ENCODE assay signal across 26 mouse cellular contexts in genomic region chr6:114380872-114381271, GRCm38 (mm10). TPM values are rescaled to one million over a fixed set of nuclear protein-coding genes. Genes with fewer than 3 reads are reported as not detected.
"Had no signal": no experiment of that assay in that cellular context is flagged by ENCODE, and none has a peak within 500 bp of the region (broad histone marks: within the 10 kb centered on the region; RNA-seq: fewer than 3 reads in every experiment).

No protein-coding gene starts in this region.

- DNase-seq: cerebellum, adult 2 months; cerebellum, adult 8-10 months; cerebellum, adult 9-10 months; cerebellum, adult 9-11 months; cerebellum, postnatal 10 days; cerebellum, postnatal 14 days; cerebellum, postnatal 25 days; cerebellum, postnatal 36 days; embryo, embryonic 11 days; forebrain, postnatal 0 days; gastrocnemius, adult 2 months; gastrocnemius, postnatal 10 days; gastrocnemius, postnatal 14 days; gastrocnemius, postnatal 25 days; gastrocnemius, postnatal 36 days had no signal

- H3K4me3 ChIP-seq: embryonic facial prominence, embryonic 10.5 days; embryonic facial prominence, embryonic 12.5 days; embryonic facial prominence, embryonic 13.5 days; embryonic facial prominence, embryonic 15.5 days; erythroblast, embryonic 14.5 days; forebrain, embryonic 10.5 days; forebrain, embryonic 12.5 days; forebrain, embryonic 13.5 days; forebrain, embryonic 15.5 days; gastrocnemius, adult 2 months had no signal

- H3K4me1 ChIP-seq: embryonic facial prominence, embryonic 10.5 days; embryonic facial prominence, embryonic 12.5 days; embryonic facial prominence, embryonic 13.5 days; embryonic facial prominence, embryonic 15.5 days; forebrain, embryonic 10.5 days; forebrain, embryonic 12.5 days; forebrain, embryonic 13.5 days; forebrain, embryonic 15.5 days had no signal

- H3K27ac ChIP-seq: embryonic facial prominence, embryonic 10.5 days; embryonic facial prominence, embryonic 12.5 days; embryonic facial prominence, embryonic 13.5 days; embryonic facial prominence, embryonic 15.5 days; forebrain, embryonic 10.5 days; forebrain, embryonic 12.5 days; forebrain, embryonic 13.5 days; forebrain, embryonic 15.5 days; gastrocnemius, adult 2 months had no signal

- H3K27me3 ChIP-seq: embryonic facial prominence, embryonic 12.5 days; embryonic facial prominence, embryonic 13.5 days; embryonic facial prominence, embryonic 15.5 days; forebrain, embryonic 12.5 days; forebrain, embryonic 13.5 days; forebrain, embryonic 15.5 days had no signal

- H3K9ac ChIP-seq: embryonic facial prominence, embryonic 12.5 days; embryonic facial prominence, embryonic 13.5 days; embryonic facial prominence, embryonic 15.5 days; forebrain, embryonic 12.5 days; forebrain, embryonic 13.5 days; forebrain, embryonic 15.5 days; forebrain, postnatal 0 days had no signal

- H3K36me3 ChIP-seq: embryonic facial prominence, embryonic 10.5 days; embryonic facial prominence, embryonic 12.5 days; embryonic facial prominence, embryonic 13.5 days; embryonic facial prominence, embryonic 15.5 days; forebrain, embryonic 10.5 days; forebrain, embryonic 12.5 days; forebrain, embryonic 15.5 days had no signal

RNA-seq across cellular contexts. Expression of gene Hrh1, which starts 16.9 kb away (rescaled TPM):
- total RNA-seq: granulocyte monocyte progenitor cell, adult 5-6 weeks had no signal
- polyA plus RNA-seq: embryonic facial prominence, embryonic 13.5 days; embryonic facial prominence, embryonic 14.5 days had no signal
